ENCODE assay signal across 25 mouse cellular contexts in the genomic region with DNA sequence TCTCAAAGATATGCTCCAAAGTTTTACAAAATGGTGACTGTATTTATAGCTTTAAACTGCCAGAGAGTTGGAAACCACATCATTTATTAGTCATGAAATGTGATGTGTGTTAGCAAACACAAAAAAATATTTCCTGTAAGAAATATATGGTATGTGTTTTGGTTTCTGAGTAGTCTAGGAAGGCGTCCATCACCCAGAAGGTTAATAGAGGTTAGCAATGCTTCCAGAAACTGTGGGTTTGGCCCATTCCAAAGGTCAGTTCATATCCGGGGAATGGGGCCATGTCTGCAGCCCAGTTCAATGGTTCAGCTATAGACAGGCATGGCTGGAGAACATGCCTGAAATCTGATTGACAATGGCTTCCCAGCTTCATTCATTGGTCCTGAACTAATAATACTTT.
DNase-seq lines count a peak whose midpoint lies in the region; ATAC-seq and TF ChIP-seq lines count a peak whose summit lies in the region.
"Had no signal": no experiment of that assay in that cellular context is flagged by ENCODE, and none has a peak within 500 bp of the region (broad histone marks: within the 10 kb centered on the region; RNA-seq: fewer than 3 reads in every experiment).

No protein-coding gene starts in this region.

- H3K9me3 ChIP-seq in liver, postnatal 0 days (ENCODE audit: low read length): no peaks in the 10 kb centered on the region
- H3K9me3 ChIP-seq: embryonic facial prominence, embryonic 10.5 days; embryonic facial prominence, embryonic 12.5 days; forebrain, embryonic 10.5 days; forebrain, embryonic 12.5 days had no signal

- TF ChIP-seq CTCF in kidney, adult 2 months (conservative IDR thresholded peaks at IDR 0.05; ENCODE audit: insufficient read depth, insufficient read length, low read depth, low read length): no peak
- no peak for TF ChIP-seq CTCF in embryonic fibroblast, embryonic 13.5 days (IDR thresholded peaks at IDR 0.05; ENCODE audit: borderline replicate concordance, insufficient read depth, low read length)
- TF ChIP-seq CTCF in liver, postnatal 0 days (IDR thresholded peaks at IDR 0.05; ENCODE audit: low read depth): no peak

- no peaks in the 10 kb centered on the region for H3K27me3 ChIP-seq in kidney, adult 2 months (replicated peaks; ENCODE audit: control insufficient read depth, insufficient read depth, low read length)
- no peaks in the 10 kb centered on the region for H3K27me3 ChIP-seq in liver, postnatal 0 days (ENCODE audit: insufficient read depth, low read length)
- H3K27me3 ChIP-seq: embryonic facial prominence, embryonic 12.5 days; forebrain, embryonic 12.5 days; Patski had no signal

- H3K4me3 ChIP-seq in kidney, adult 2 months (ENCODE audit: insufficient read depth, low read depth, low read length): no peak overlapping the region
- no peak overlapping the region for H3K4me3 ChIP-seq in embryonic fibroblast, embryonic 13.5 days (ENCODE audit: insufficient read depth, low read length)
- H3K4me3 ChIP-seq in liver, postnatal 0 days (ENCODE audit: low read depth, low read length): no peak overlapping the region
- H3K4me3 ChIP-seq: embryonic facial prominence, embryonic 10.5 days; embryonic facial prominence, embryonic 12.5 days; erythroblast, embryonic 14.5 days; forebrain, embryonic 10.5 days; forebrain, embryonic 12.5 days had no signal

- ATAC-seq in liver, postnatal 0 days: no peak
- ATAC-seq: activated CD4-positive, CD25-positive, alpha-beta regulatory T cell, adult 4 months; forebrain, embryonic 14.5 days; forebrain, embryonic 16.5 days; Patski had no signal

- H3K36me3 ChIP-seq in kidney, adult 2 months (ENCODE audit: control insufficient read depth, insufficient read depth, low read length): no peaks in the 10 kb centered on the region
- H3K36me3 ChIP-seq in liver, postnatal 0 days (replicated peaks; ENCODE audit: insufficient read depth, low read length): no peaks in the 10 kb centered on the region
- H3K36me3 ChIP-seq: embryonic facial prominence, embryonic 10.5 days; embryonic facial prominence, embryonic 12.5 days; forebrain, embryonic 10.5 days; forebrain, embryonic 12.5 days had no signal

- 0 out of 2 replicates have a peak, but pooled peaks cover 2% of the 10 kb centered on the region for H3K4me1 ChIP-seq in kidney, adult 2 months (ENCODE audit: control insufficient read depth, insufficient read depth, low read length)
- H3K4me1 ChIP-seq in embryonic fibroblast, embryonic 13.5 days (ENCODE audit: control insufficient read depth, insufficient read depth, low read length): peaks cover 6% of the 10 kb centered on the region
- no peaks in the 10 kb centered on the region for H3K4me1 ChIP-seq in liver, postnatal 0 days (ENCODE audit: insufficient read depth)
- H3K4me1 ChIP-seq: embryonic facial prominence, embryonic 10.5 days; embryonic facial prominence, embryonic 12.5 days; forebrain, embryonic 10.5 days; forebrain, embryonic 12.5 days had no signal

- H3K9ac ChIP-seq in liver, postnatal 0 days (replicated peaks): no peak overlapping the region
- H3K9ac ChIP-seq: embryonic facial prominence, embryonic 12.5 days; forebrain, embryonic 12.5 days had no signal

- peak; percentile 54 for DNase-seq in kidney, adult 2 months
- DNase-seq in kidney, adult 8-10 months: no peak
- DNase-seq in kidney, postnatal 10 days: peak; percentile 22
- DNase-seq in kidney, postnatal 25 days: no peak
- DNase-seq in kidney, postnatal 4 days: peak; percentile 5 to 20
- DNase-seq in kidney, adult 18-20 months: no peak
- DNase-seq in liver, postnatal 0 days: no peak
- DNase-seq: adrenal gland, adult 8-10 months; adrenal gland, postnatal 14 days; adrenal gland, postnatal 36 days; cerebellum, adult 11-12 months; cerebellum, adult 2 months; cerebellum, adult 9-10 months; cerebellum, postnatal 10 days; cerebellum, postnatal 25 days had no signal

- H3K4me2 ChIP-seq in liver, postnatal 0 days (ENCODE audit: low read depth, low read length): no peak overlapping the region
- H3K4me2 ChIP-seq: embryonic facial prominence, embryonic 12.5 days; forebrain, embryonic 12.5 days had no signal

- H3K27ac ChIP-seq in kidney, adult 2 months (ENCODE audit: insufficient read depth, low read depth, low read length): no peak overlapping the region
- H3K27ac ChIP-seq in embryonic fibroblast, embryonic 13.5 days (ENCODE audit: insufficient read depth, low read length): peak overlapping the region; percentile 90; the same call in 1 of the 2 replicates
- no peak overlapping the region for H3K27ac ChIP-seq in liver, postnatal 0 days (ENCODE audit: low read depth)
- H3K27ac ChIP-seq: embryonic facial prominence, embryonic 10.5 days; embryonic facial prominence, embryonic 12.5 days; forebrain, embryonic 10.5 days; forebrain, embryonic 12.5 days had no signal

- WGBS in kidney, adult 2 months: 63% methylated on average over 2 of the region's 2 CpGs
- 69% methylated on average over 2 of the region's 2 CpGs for WGBS in liver, postnatal 0 days (ENCODE audit: insufficient replicate concordance)

- no peak for TF ChIP-seq POLR2A in kidney, adult 2 months (IDR thresholded peaks at IDR 0.05; ENCODE audit: low read depth, low read length)
- no peak for TF ChIP-seq POLR2A in embryonic fibroblast, embryonic 13.5 days (IDR thresholded peaks at IDR 0.05; ENCODE audit: low read depth, low read length)

- TF ChIP-seq EP300 in liver, postnatal 0 days (IDR thresholded peaks at IDR 0.05; ENCODE audit: low read depth): no peak

Comparison
In these comparisons a context has a peak if more than half of its experiments do, and no peak if none do; other contexts are left out.
1. DNase-seq: peak in kidney, adult 2 months (single experiment), kidney, postnatal 10 days (single experiment) and kidney, postnatal 4 days (2 of 2); none in kidney, adult 8-10 months (0 of 2), kidney, postnatal 25 days (0 of 2), kidney, adult 18-20 months (single experiment) and liver, postnatal 0 days (single experiment).